Mouse (Mus musculus) adrenal gland, adult 18-20 months (tissue): ENCODE results near the gene Vpreb2. TPM values are rescaled to one million over a fixed set of nuclear protein-coding genes. Genes with fewer than 3 reads are reported as not detected.
"Not testable (repeated sequence)": the region's sequence is repeated elsewhere in the genome, so short reads cannot be mapped to it uniquely, and the experiment has no call there.

Experiments
- DNase-seq, 2 experiments: peaks; one replicate each; pipeline ENCODE4 v3.0.0; 2021 to 2022; ENCODE audit warnings: low spot score in 2 of 2
- long read RNA-seq, 2 experiments: library from polyadenylated mRNA; stranded (forward); transcript quantifications; one replicate each; pipeline ENCODE4 v2.0.0; 2021
- total RNA-seq, 2 experiments: library from RNA; stranded (reverse); gene quantifications; 1 replicate in 1 of 2; 2 replicates in 1 of 2; pipeline ENCODE4 v1.2.3; 2021

Vpreb2 gene
- under 1 TPM in 1 of 2 experiments, not detected in 1; 0.42 TPM for total RNA-seq
- long read RNA-seq, experiment 1 = 0 reads
- long read RNA-seq, experiment 2 = 0 reads

GRCm38 (mm10) chr16:17980128-17980527 lies at the start of gene Vpreb2:
TSS of gene Vpreb2 (plus strand) at chr16:17980428.
- DNase-seq = no peak

GRCm38 (mm10) chr16:17931906-17932460 lies 48.2 kb upstream of the Vpreb2 start:
- DNase-seq = no peak

- no peak for DNase-seq
Observed at GRCm38 (mm10) chr16:17933594-17934444, 46.4 kb upstream of the Vpreb2 start.

- no peak for DNase-seq
Observed at GRCm38 (mm10) chr16:17934445-17934910, 45.8 kb upstream of the Vpreb2 start.

- no peak for DNase-seq
Observed at GRCm38 (mm10) chr16:17936776-17937175, 43.5 kb upstream of the Vpreb2 start.

- DNase-seq = no peak
Observed at GRCm38 (mm10) chr16:17938187-17938586, 42.0 kb upstream of the Vpreb2 start.

- peak; percentile 55 to 66 for DNase-seq
Observed at GRCm38 (mm10) chr16:17938821-17939220, 41.4 kb upstream of the Vpreb2 start.

- DNase-seq = no peak
Observed at GRCm38 (mm10) chr16:17939255-17939751, 40.9 kb upstream of the Vpreb2 start.

- DNase-seq = no peak
Observed at GRCm38 (mm10) chr16:17943466-17943865, 36.8 kb upstream of the Vpreb2 start.

- no peak for DNase-seq
Observed at GRCm38 (mm10) chr16:17945081-17945831, 35.0 kb upstream of the Vpreb2 start.

- no peak for DNase-seq
Observed at GRCm38 (mm10) chr16:17949421-17949877, 30.8 kb upstream of the Vpreb2 start.

GRCm38 (mm10) chr16:17950068-17950467 lies 30.2 kb upstream of the Vpreb2 start:
- no peak for DNase-seq

GRCm38 (mm10) chr16:17951618-17952017 lies 28.6 kb upstream of the Vpreb2 start:
- DNase-seq = no peak

GRCm38 (mm10) chr16:17956052-17956638 lies 24.1 kb upstream of the Vpreb2 start:
- not testable (repeated sequence) for DNase-seq

- DNase-seq = no peak
Observed at GRCm38 (mm10) chr16:17962091-17962490, 18.1 kb upstream of the Vpreb2 start.

GRCm38 (mm10) chr16:17971853-17972252 lies 8.4 kb upstream of the Vpreb2 start:
- DNase-seq = no peak

GRCm38 (mm10) chr16:17977840-17978239 lies 2.4 kb upstream of the Vpreb2 start:
- not testable (repeated sequence) for DNase-seq

GRCm38 (mm10) chr16:17983201-17983600 lies 3.0 kb downstream of the Vpreb2 start:
- no peak for DNase-seq

GRCm38 (mm10) chr16:17984231-17984630 lies 4.0 kb downstream of the Vpreb2 start:
- no peak for DNase-seq

GRCm38 (mm10) chr16:17985078-17985477 lies 4.8 kb downstream of the Vpreb2 start:
- DNase-seq = no peak
